Mouse (Mus musculus) C2C12 (cell line): ENCODE data around the gene Akip1. TPM values are rescaled to one million over a fixed set of nuclear protein-coding genes. Genes with fewer than 3 reads are reported as not detected.

ENCODE experiments used
- H3K27me3 ChIP-seq: one replicate; pipeline ENCODE4 v1.6.1; 2011; ENCODE audit not compliant: control insufficient read depth, insufficient read depth, insufficient read length
- H3K36me3 ChIP-seq: one replicate; pipeline ENCODE4 v1.6.1; 2011; ENCODE audit not compliant: control insufficient read depth, insufficient read depth
- H3K4me3 ChIP-seq: one replicate; pipeline ENCODE4 v1.5.1; 2011; ENCODE audit warnings: mild to moderate bottlenecking, control low read depth; ENCODE audit not compliant: poor library complexity, insufficient read depth, severe bottlenecking
- H3K79me2 ChIP-seq: one replicate; pipeline ENCODE4 v1.6.1; 2011; ENCODE audit not compliant: control insufficient read depth, insufficient read depth
- H3K79me3 ChIP-seq: one replicate; pipeline ENCODE4 v1.6.1; 2011; ENCODE audit warnings: low read depth, control low read depth
- H3ac ChIP-seq: one replicate; pipeline ENCODE3; 2011; ENCODE audit warnings: low read depth; ENCODE audit not compliant: control insufficient read depth, insufficient read length
- CEBPB ChIP-seq: IDR thresholded peaks from one replicate; pipeline ENCODE4 v1.6.1; 2011; ENCODE audit warnings: low read depth, mild to moderate bottlenecking, control low read depth, moderate library complexity
- CTCF ChIP-seq: IDR thresholded peaks from one replicate; pipeline ENCODE4 v1.5.1; 2011; ENCODE audit not compliant: control insufficient read depth, insufficient read depth, insufficient read length
- FOSL1 ChIP-seq: IDR thresholded peaks from one replicate; pipeline ENCODE4 v1.8.0; 2011; ENCODE audit warnings: mild to moderate bottlenecking, low read length; ENCODE audit not compliant: poor library complexity, insufficient read depth, severe bottlenecking
- MAX ChIP-seq: IDR thresholded peaks from one replicate; pipeline ENCODE4 v1.6.1; 2011; ENCODE audit warnings: mild to moderate bottlenecking, control low read depth
- MYOD1 ChIP-seq: IDR thresholded peaks from one replicate; pipeline ENCODE4 v1.6.1; 2011; ENCODE audit warnings: low read depth; ENCODE audit not compliant: control insufficient read depth, insufficient read length
- MYOG ChIP-seq: IDR thresholded peaks from one replicate; pipeline ENCODE4 v1.6.1; 2011; ENCODE audit not compliant: control insufficient read depth, insufficient read length; ENCODE audit errors: extremely low read depth
- USF1 ChIP-seq: IDR thresholded peaks from one replicate; pipeline ENCODE4 v1.6.1; 2011; ENCODE audit warnings: low read depth, mild to moderate bottlenecking, control low read depth, moderate library complexity
- polyA plus RNA-seq: library from polyadenylated mRNA; unstranded; fragments of >200 nt; fragmentation: generic; extraction: Trizol; gene quantifications from one replicate; pipeline ENCODE4 v1.2.1, GENCODE M21; 2012; ENCODE audit warnings: missing spikeins

The Akip1 gene
- polyA plus RNA-seq, 1 experiment: 7.0 TPM

DNA sequence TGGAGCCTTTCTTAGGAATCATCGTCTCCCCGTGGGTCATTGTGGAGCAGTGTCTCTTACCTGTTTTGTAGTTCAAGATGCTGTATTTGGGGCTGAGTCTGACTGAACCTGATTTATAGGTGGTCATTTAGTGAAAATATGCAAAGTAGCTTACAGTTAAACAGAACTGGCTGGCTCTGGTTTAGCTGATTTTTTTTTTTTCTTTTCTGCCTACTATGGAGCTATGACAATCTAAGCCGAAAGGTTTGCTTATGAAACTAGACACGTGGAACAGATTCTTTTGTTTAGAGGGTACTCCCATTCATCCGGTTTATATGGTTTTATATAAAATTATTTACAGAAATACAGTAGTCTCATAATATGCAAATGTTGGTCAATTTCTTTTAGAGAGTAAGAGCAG lies 28.1 kb downstream of the Akip1 start, which contains the start of gene Ascl3:
Gene Ascl3 (minus strand): TSS at position 101 of the 400 bp plus-strand sequence.
- no peak for TF ChIP-seq MYOG
- no peak for TF ChIP-seq CEBPB
- no peak for TF ChIP-seq MYOD1
- TF ChIP-seq MAX: no peak
- no peak for TF ChIP-seq CTCF
- TF ChIP-seq FOSL1: no peak
- no peak for TF ChIP-seq USF1
- Histone ChIP-seq H3K4me3 (no peak within 1 kb of the TSS), H3K79me3 (no peaks in the 10 kb centered on the region), H3ac (no peak within 1 kb of the TSS), H3K79me2 (no peaks in the 10 kb centered on the region), H3K27me3 (no peaks in the 10 kb centered on the region), H3K36me3 (no peaks in the 10 kb centered on the region)

GRCm38 (mm10) chr7:109734806-109735205 lies 31.3 kb downstream of the Akip1 start:
- H3K36me3 ChIP-seq: peaks cover 6% of the 10 kb centered on the region
- no peaks in the 10 kb centered on the region for H3K79me3 ChIP-seq
- TF ChIP-seq MYOD1: no peak
- no peak for TF ChIP-seq CEBPB
- TF ChIP-seq USF1: no peak
- TF ChIP-seq FOSL1: no peak
- no peak for TF ChIP-seq MYOG
- no peak for TF ChIP-seq CTCF
- TF ChIP-seq MAX: no peak
- H3ac ChIP-seq: no peak overlapping the region
- no peaks in the 10 kb centered on the region for H3K79me2 ChIP-seq
- H3K27me3 ChIP-seq: no peaks in the 10 kb centered on the region
- no peak overlapping the region for H3K4me3 ChIP-seq

- Histone ChIP-seq H3K79me3 (no peaks in the 10 kb centered on the region), H3K27me3 (no peaks in the 10 kb centered on the region), H3K4me3 (no peak overlapping the region), H3ac (no peak overlapping the region), H3K36me3 (peaks cover 24% of the 10 kb centered on the region), H3K79me2 (no peaks in the 10 kb centered on the region)
- TF ChIP-seq USF1 (no peak), FOSL1 (no peak), MAX (no peak), CTCF (no peak), MYOG (no peak), MYOD1 (no peak), CEBPB (no peak)
Measured at GRCm38 (mm10) chr7:109739822-109740370, 36.4 kb downstream of the Akip1 start.

DNA sequence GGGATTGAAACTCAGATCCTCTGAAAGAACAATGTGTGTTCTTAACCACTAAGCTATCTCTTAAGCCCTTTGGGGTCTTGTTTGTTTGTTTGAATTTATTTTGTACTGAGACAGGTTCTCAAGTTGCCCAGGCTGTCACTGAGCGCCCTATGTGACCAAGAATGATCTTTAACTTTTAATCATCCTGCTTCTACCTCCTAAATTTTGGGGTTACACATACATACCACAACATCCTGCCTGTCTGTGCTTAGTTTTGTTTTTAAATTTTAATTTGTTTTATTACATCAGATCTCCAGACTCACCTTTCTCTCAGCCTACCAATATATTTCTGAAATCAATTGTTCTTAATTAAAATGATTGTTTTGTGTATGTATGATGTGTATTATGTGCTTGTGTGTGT lies 37.6 kb downstream of the Akip1 start:
- TF ChIP-seq MYOD1 (no peak), MAX (no peak), CTCF (no peak), FOSL1 (no peak), USF1 (no peak), MYOG (no peak), CEBPB (no peak)
- H3K79me3 ChIP-seq: no peaks in the 10 kb centered on the region
- no peak overlapping the region for H3K4me3 ChIP-seq
- H3K79me2 ChIP-seq: no peaks in the 10 kb centered on the region
- H3K27me3 ChIP-seq: no peaks in the 10 kb centered on the region
- H3ac ChIP-seq: no peak overlapping the region
- H3K36me3 ChIP-seq: peaks cover 26% of the 10 kb centered on the region

- no peaks in the 10 kb centered on the region for H3K79me3 ChIP-seq
- no peaks in the 10 kb centered on the region for H3K27me3 ChIP-seq
- no peaks in the 10 kb centered on the region for H3K79me2 ChIP-seq
- H3ac ChIP-seq: no peak overlapping the region
- no peak for TF ChIP-seq USF1
- TF ChIP-seq FOSL1: no peak
- no peak for TF ChIP-seq CTCF
- TF ChIP-seq MYOG: no peak
- no peak for TF ChIP-seq CEBPB
- TF ChIP-seq MAX: no peak
- no peak for TF ChIP-seq MYOD1
- H3K4me3 ChIP-seq: no peak overlapping the region
- peaks cover 26% of the 10 kb centered on the region for H3K36me3 ChIP-seq
Measured at GRCm38 (mm10) chr7:109741703-109742102, 38.2 kb downstream of the Akip1 start.

DNA sequence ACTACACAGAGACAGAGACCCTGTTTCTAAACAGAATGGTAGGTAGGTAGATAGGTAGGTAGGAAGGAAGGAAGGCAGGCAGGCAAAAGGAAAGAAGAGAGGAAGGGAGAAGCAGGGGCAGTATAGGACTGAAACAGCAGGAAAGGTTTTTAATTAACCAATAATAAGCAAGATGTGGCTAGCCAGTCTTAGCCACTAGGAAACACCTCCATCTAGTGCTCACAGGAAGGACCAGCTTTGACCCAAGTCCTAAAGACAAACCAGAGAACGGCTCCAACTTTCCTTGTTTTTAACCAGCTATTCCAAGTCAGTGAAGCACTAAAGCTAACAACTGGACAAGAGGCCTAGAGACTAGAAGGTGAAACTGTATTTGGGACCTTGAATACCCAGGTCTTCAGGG lies 44.3 kb downstream of the Akip1 start:
- Histone ChIP-seq H3K27me3 (no peaks in the 10 kb centered on the region), H3K4me3 (no peak overlapping the region), H3K79me3 (no peaks in the 10 kb centered on the region), H3K79me2 (no peaks in the 10 kb centered on the region), H3K36me3 (peaks cover 13% of the 10 kb centered on the region), H3ac (no peak overlapping the region)
- TF ChIP-seq MAX: no peak
- TF ChIP-seq USF1: no peak
- TF ChIP-seq CEBPB: no peak
- no peak for TF ChIP-seq MYOG
- TF ChIP-seq MYOD1: no peak
- no peak for TF ChIP-seq CTCF
- TF ChIP-seq FOSL1: no peak
